9 mouse cellular contexts compared by ENCODE assay signal in the genomic region with DNA sequence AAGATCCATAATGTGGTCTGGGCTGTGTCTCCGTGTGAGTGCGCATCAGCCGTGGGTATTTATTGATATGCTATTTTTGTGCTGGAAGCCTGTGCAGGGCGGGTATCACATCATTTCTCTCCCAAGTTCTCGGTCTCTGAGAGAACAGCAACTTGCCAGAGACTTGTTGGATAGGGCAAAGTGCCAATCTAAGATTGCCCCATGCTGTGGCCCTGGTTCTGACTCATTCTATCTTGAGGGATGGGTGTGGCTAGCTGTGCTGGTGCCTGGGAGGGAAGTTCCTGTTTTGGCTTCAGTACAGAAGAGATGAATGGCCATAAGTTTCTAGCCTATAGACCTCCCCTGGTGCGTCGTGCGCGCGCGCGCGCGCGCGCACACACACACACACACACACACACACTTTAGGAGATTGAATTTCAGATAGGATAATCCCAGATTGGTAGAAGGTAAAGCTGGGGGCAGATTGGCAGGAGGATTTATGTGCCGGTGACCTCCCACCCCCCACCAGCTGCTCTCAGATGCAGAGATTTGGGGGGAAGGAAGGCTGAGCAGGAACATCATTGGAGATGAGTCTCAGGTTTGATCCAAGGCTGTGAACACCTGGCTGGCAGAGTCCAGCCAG. TPM values are rescaled to one million over a fixed set of nuclear protein-coding genes. Genes with fewer than 3 reads are reported as not detected.
DNase-seq lines count a peak whose midpoint lies in the region; ATAC-seq and TF ChIP-seq lines count a peak whose summit lies in the region.
"Had no signal": no experiment of that assay in that cellular context is flagged by ENCODE, and none has a peak within 500 bp of the region (broad histone marks: within the 10 kb centered on the region; RNA-seq: fewer than 3 reads in every experiment).

No protein-coding gene starts in this region.

- no peaks in the 10 kb centered on the region for H3K79me2 ChIP-seq in liver, adult 2 months (ENCODE audit: control insufficient read depth, insufficient read depth, low read length)

- H3K4me2 ChIP-seq in liver, embryonic 12.5 days, result no peak overlapping the region
- no peak overlapping the region for H3K4me2 ChIP-seq in intestine, postnatal 0 days (replicated peaks; ENCODE audit: low read depth)
- H3K4me2 ChIP-seq in neural tube, embryonic 13.5 days, result peak overlapping the region; percentile 94; the same call in 1 of the 2 replicates
- H3K4me2 ChIP-seq in kidney, embryonic 16.5 days (replicated peaks; ENCODE audit: low read depth, low read length), result no peak overlapping the region

- no peak for ATAC-seq in liver, embryonic 12.5 days
- peak; percentile 54 for ATAC-seq in intestine, postnatal 0 days
- ATAC-seq in neural tube, embryonic 13.5 days (ENCODE audit: low read depth), result no peak
- ATAC-seq in kidney, embryonic 16.5 days (ENCODE audit: low FRiP score, low TSS enrichment), result no peak

- H3K9ac ChIP-seq in liver, adult 2 months (ENCODE audit: low read depth, low read length), result no peak overlapping the region
- H3K9ac ChIP-seq in liver, embryonic 12.5 days, result no peak overlapping the region
- no peak overlapping the region for H3K9ac ChIP-seq in intestine, postnatal 0 days (ENCODE audit: low read depth, low read length)
- 0 out of 2 replicates have a peak overlapping the region, but pooled peaks have one; percentile 18 for H3K9ac ChIP-seq in neural tube, embryonic 13.5 days
- H3K9ac ChIP-seq in kidney, embryonic 16.5 days (replicated peaks; ENCODE audit: low read length), result no peak overlapping the region

- peaks cover 7% of the 10 kb centered on the region; the same call in 1 of the 2 replicates for H3K27me3 ChIP-seq in liver, adult 2 months (ENCODE audit: control insufficient read depth, insufficient read depth, low read length)
- peaks cover 50% of the 10 kb centered on the region for H3K27me3 ChIP-seq in liver, embryonic 12.5 days (replicated peaks)
- H3K27me3 ChIP-seq in intestine, postnatal 0 days (replicated peaks; ENCODE audit: control insufficient read depth, insufficient read depth, low read length), result peaks cover 10% of the 10 kb centered on the region
- no peaks in the 10 kb centered on the region for H3K27me3 ChIP-seq in neural tube, embryonic 13.5 days
- peaks cover 15% of the 10 kb centered on the region for H3K27me3 ChIP-seq in kidney, embryonic 16.5 days (ENCODE audit: insufficient read depth, low read length)

- no peak for TF ChIP-seq POLR2A in liver, adult 2 months (IDR thresholded peaks at IDR 0.05; ENCODE audit: extremely low read depth, insufficient read depth, low read length)

- WGBS in liver, adult 2 months, result 78% methylated on average over 17 of the region's 17 CpGs
- whole genome bisulfite sequencing in liver, embryonic 12.5 days (ENCODE audit: insufficient replicate concordance), result 76% methylated on average over 17 of the region's 17 CpGs
- WGBS in intestine, postnatal 0 days, result 76% methylated on average over 17 of the region's 17 CpGs
- 86% methylated on average over 17 of the region's 17 CpGs for WGBS in neural tube, embryonic 13.5 days
- 86% methylated on average over 17 of the region's 17 CpGs for WGBS in kidney, embryonic 16.5 days

- no peaks in the 10 kb centered on the region for H3K36me3 ChIP-seq in liver, adult 2 months (ENCODE audit: control insufficient read depth, insufficient read depth, low read length)
- H3K36me3 ChIP-seq in liver, embryonic 12.5 days, result no peaks in the 10 kb centered on the region
- no peaks in the 10 kb centered on the region for H3K36me3 ChIP-seq in intestine, postnatal 0 days (ENCODE audit: control insufficient read depth, insufficient read depth)
- peaks cover 63% of the 10 kb centered on the region for H3K36me3 ChIP-seq in neural tube, embryonic 13.5 days
- no peaks in the 10 kb centered on the region for H3K36me3 ChIP-seq in kidney, embryonic 16.5 days (ENCODE audit: insufficient read depth, low read length)

- no peaks in the 10 kb centered on the region for H3K4me1 ChIP-seq in liver, adult 2 months (ENCODE audit: control insufficient read depth, insufficient read depth, low read length)
- H3K4me1 ChIP-seq in liver, embryonic 12.5 days, result peaks cover 11% of the 10 kb centered on the region
- H3K4me1 ChIP-seq in intestine, postnatal 0 days (replicated peaks; ENCODE audit: control insufficient read depth, insufficient read depth, low read length), result no peaks in the 10 kb centered on the region
- H3K4me1 ChIP-seq in neural tube, embryonic 13.5 days (replicated peaks), result peaks cover 91% of the 10 kb centered on the region
- 0 out of 2 replicates have a peak, but pooled peaks cover 2% of the 10 kb centered on the region for H3K4me1 ChIP-seq in kidney, embryonic 16.5 days (ENCODE audit: insufficient read depth, low read length)

- DNase-seq in liver, adult 2 months (ENCODE audit: extremely low read depth, low read depth, low spot score), result peak; percentile 11
- DNase-seq in brain, adult 2 months (ENCODE audit: low read depth, low spot score), result peak; percentile 83
- DNase-seq in testis, postnatal 14 days (ENCODE audit: low spot score), result no peak
- DNase-seq in kidney, adult 18-20 months, result no peak

- no peak overlapping the region for H3K27ac ChIP-seq in liver, adult 2 months (replicated peaks; ENCODE audit: insufficient read depth, low read depth, low read length)
- H3K27ac ChIP-seq in liver, embryonic 12.5 days, result no peak overlapping the region
- H3K27ac ChIP-seq in intestine, postnatal 0 days (ENCODE audit: low read depth, low read length), result no peak overlapping the region
- peak overlapping the region; percentile 90 for H3K27ac ChIP-seq in neural tube, embryonic 13.5 days (replicated peaks)
- no peak overlapping the region for H3K27ac ChIP-seq in kidney, embryonic 16.5 days (ENCODE audit: low read length)

- H3K9me3 ChIP-seq in liver, embryonic 12.5 days (replicated peaks), result no peaks in the 10 kb centered on the region
- no peaks in the 10 kb centered on the region for H3K9me3 ChIP-seq in intestine, postnatal 0 days (ENCODE audit: control insufficient read depth)
- H3K9me3 ChIP-seq in neural tube, embryonic 13.5 days, result no peaks in the 10 kb centered on the region
- H3K9me3 ChIP-seq in kidney, embryonic 16.5 days (ENCODE audit: low read length), result no peaks in the 10 kb centered on the region

- H3K4me3 ChIP-seq in liver, adult 2 months (ENCODE audit: insufficient read depth, low read depth, low read length), result no peak overlapping the region
- no peak overlapping the region for H3K4me3 ChIP-seq in liver, embryonic 12.5 days
- no peak overlapping the region for H3K4me3 ChIP-seq in intestine, postnatal 0 days (ENCODE audit: low read depth, low read length)
- H3K4me3 ChIP-seq in neural tube, embryonic 13.5 days, result no peak overlapping the region
- H3K4me3 ChIP-seq in kidney, embryonic 16.5 days (ENCODE audit: low read length), result no peak overlapping the region

- TF ChIP-seq CTCF in liver, adult 2 months (IDR thresholded peaks at IDR 0.05; ENCODE audit: low read depth, low read length), result no peak
- no peak for TF ChIP-seq CTCF in intestine, postnatal 0 days (IDR thresholded peaks at IDR 0.05; ENCODE audit: low read depth)

RNA-seq across cellular contexts. Expression of gene Riiad1, which starts 2.7 kb away (rescaled TPM):
- total RNA-seq in liver, adult 2 months (2014; rRNA removed), result not detected in 2 replicates
- polyA plus RNA-seq in liver, adult 2 months (2012; rRNA removed), result not detected in 2 replicates
- polyA plus RNA-seq in liver, embryonic 12.5 days (2016; fragmentation: Nextera tagmentation; extraction: Ambion mirVana), result not detected in 2 replicates
- 3.5 and 3.9 TPM in 2 replicates for polyA plus RNA-seq in intestine, postnatal 0 days (2015; fragmentation: Nextera tagmentation; extraction: Ambion mirVana)
- 11.9 and 18.3 TPM in 2 replicates for polyA plus RNA-seq in neural tube, embryonic 13.5 days (2015; fragmentation: Nextera tagmentation; extraction: Ambion mirVana)
- polyA plus RNA-seq in kidney, embryonic 16.5 days (2015; fragmentation: Nextera tagmentation; extraction: Ambion mirVana), result 0.99 and 1.7 TPM in 2 replicates

RNA-seq across cellular contexts. Expression of gene Celf3, which starts 4.8 kb away (rescaled TPM):
- not detected in 2 replicates for total RNA-seq in liver, adult 2 months (2014; rRNA removed)
- 0.05 TPM in 1 of 2 replicates, not detected in the other for polyA plus RNA-seq in liver, adult 2 months (2012; rRNA removed)
- 0.22 and 0.44 TPM in 2 replicates for polyA plus RNA-seq in liver, embryonic 12.5 days (2016; fragmentation: Nextera tagmentation; extraction: Ambion mirVana)
- 12.2 and 12.8 TPM in 2 replicates for polyA plus RNA-seq in intestine, postnatal 0 days (2015; fragmentation: Nextera tagmentation; extraction: Ambion mirVana)
- 246 and 259 TPM in 2 replicates for polyA plus RNA-seq in neural tube, embryonic 13.5 days (2015; fragmentation: Nextera tagmentation; extraction: Ambion mirVana)
- polyA plus RNA-seq in kidney, embryonic 16.5 days (2015; fragmentation: Nextera tagmentation; extraction: Ambion mirVana), result 1.4 and 2.5 TPM in 2 replicates
- total RNA-seq: heart, postnatal 14 days had no signal

RNA-seq across cellular contexts. Expression of gene Oaz3, which starts 39.2 kb away (rescaled TPM):
- 0.37 TPM in 1 of 2 replicates, not detected in the other for total RNA-seq in liver, adult 2 months (2014; rRNA removed)
- 0.15 and 0.43 TPM in 2 replicates for polyA plus RNA-seq in liver, adult 2 months (2012; rRNA removed)
- 0.13 and 0.31 TPM in 2 replicates for polyA plus RNA-seq in liver, embryonic 12.5 days (2016; fragmentation: Nextera tagmentation; extraction: Ambion mirVana)
- 0.35 and 0.56 TPM in 2 replicates for polyA plus RNA-seq in intestine, postnatal 0 days (2015; fragmentation: Nextera tagmentation; extraction: Ambion mirVana)
- polyA plus RNA-seq in neural tube, embryonic 13.5 days (2015; fragmentation: Nextera tagmentation; extraction: Ambion mirVana), result 0.88 and 1.4 TPM in 2 replicates
- 0.44 and 0.66 TPM in 2 replicates for polyA plus RNA-seq in kidney, embryonic 16.5 days (2015; fragmentation: Nextera tagmentation; extraction: Ambion mirVana)
- total RNA-seq: heart, postnatal 14 days had no signal

RNA-seq across cellular contexts. Expression of gene Mrpl9, which starts 39.8 kb away (rescaled TPM):
- 44.6 and 45.9 TPM in 2 replicates for total RNA-seq in liver, adult 2 months (2014; rRNA removed)
- polyA plus RNA-seq in liver, adult 2 months (2012; rRNA removed), result 31.1 and 31.8 TPM in 2 replicates
- 56.4 and 61.8 TPM in 2 replicates for polyA plus RNA-seq in liver, embryonic 12.5 days (2016; fragmentation: Nextera tagmentation; extraction: Ambion mirVana)
- polyA plus RNA-seq in intestine, postnatal 0 days (2015; fragmentation: Nextera tagmentation; extraction: Ambion mirVana), result 33.5 and 35.2 TPM in 2 replicates
- 58.6 and 62.2 TPM in 2 replicates for polyA plus RNA-seq in neural tube, embryonic 13.5 days (2015; fragmentation: Nextera tagmentation; extraction: Ambion mirVana)
- 72.3 and 79.1 TPM in 2 replicates for polyA plus RNA-seq in kidney, embryonic 16.5 days (2015; fragmentation: Nextera tagmentation; extraction: Ambion mirVana)

Comparison
In these comparisons a context has a peak if more than half of its experiments do, and no peak if none do; other contexts are left out.
1. DNase-seq: peak in liver, adult 2 months (single experiment) and brain, adult 2 months (single experiment); none in testis, postnatal 14 days (single experiment) and kidney, adult 18-20 months (single experiment).
2. RNA of gene Celf3, which starts 4.8 kb away (polyA plus RNA-seq): 246 to 259 TPM in neural tube, embryonic 13.5 days; 12.2 to 12.8 TPM in intestine, postnatal 0 days, 1.4 to 2.5 TPM in kidney, embryonic 16.5 days, 0.22 to 0.44 TPM in liver, embryonic 12.5 days and 0.05 TPM in liver, adult 2 months; every median in the first group is over 10 times any median in the second.